In the genomic region with DNA sequence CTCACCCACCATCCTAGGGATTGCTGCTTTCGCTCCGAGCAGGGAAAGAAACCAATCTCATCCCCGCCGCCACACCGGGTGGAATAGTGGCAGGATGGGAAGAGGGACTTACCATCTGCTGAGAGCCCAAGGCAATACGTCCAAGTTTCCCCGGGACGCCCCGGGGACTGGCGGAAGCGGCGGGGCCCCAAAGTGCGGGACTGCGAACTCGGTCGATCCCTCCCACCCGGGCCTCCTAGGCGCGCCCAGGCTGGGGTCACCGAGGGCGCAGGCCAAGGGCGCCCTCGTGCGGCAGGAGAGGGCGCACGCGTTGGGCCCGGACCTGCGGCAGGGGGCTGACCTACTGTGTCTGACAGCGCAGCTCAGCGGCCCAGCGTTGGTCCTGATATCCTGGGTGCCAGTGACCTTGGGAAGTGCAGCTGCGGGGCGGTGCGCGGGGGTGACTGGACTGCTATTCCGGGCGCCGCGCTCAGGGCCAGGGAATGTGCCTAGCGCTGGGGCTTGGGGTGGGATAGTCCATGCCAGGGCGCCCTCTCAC, we compare ENCODE assay signal across 8 mouse cellular contexts. TPM values are rescaled to one million over a fixed set of nuclear protein-coding genes. Genes with fewer than 3 reads are reported as not detected.
DNase-seq lines count a peak whose midpoint lies in the region; ATAC-seq and TF ChIP-seq lines count a peak whose summit lies in the region.

A gene (minus strand): TSS at position 169 of the 538 bp plus-strand sequence.

- peak within 1 kb of the TSS; percentile 38 for H3K4me3 ChIP-seq in left cerebral cortex, adult 2 months
- peak within 1 kb of the TSS; percentile 46 for H3K4me3 ChIP-seq in lung, embryonic 16.5 days (ENCODE audit: low read length)

- H3K27ac ChIP-seq in left cerebral cortex, adult 2 months: 0 out of 2 replicates have a peak within 1 kb of the TSS, but pooled peaks have one; percentile 19
- no peak within 1 kb of the TSS for H3K27ac ChIP-seq in lung, embryonic 16.5 days (ENCODE audit: low read length)

- DNase-seq in left cerebral cortex, adult 2 months (ENCODE audit: extremely low spot score in 1 of 2, low spot score in 2 of 2): no peak
- no peak for DNase-seq in left cerebral cortex, postnatal 25 days (ENCODE audit: low spot score in 2 of 2)
- DNase-seq in cerebellum, postnatal 25 days: peak; percentile 54 to 69
- peak; percentile 78 for DNase-seq in gastrocnemius, postnatal 25 days
- DNase-seq in skeletal muscle tissue, adult 2 months (ENCODE audit: low read depth, low spot score): peak; percentile 82
- no peak for DNase-seq in layer of hippocampus, adult 9-11 months

- no peaks in the 10 kb centered on the region for H3K9me3 ChIP-seq in lung, embryonic 16.5 days (ENCODE audit: control insufficient read depth, low read length)

- peak; percentile 46 for ATAC-seq in inflammation-experienced regulatory T-cells, adult 6 months
- peak; percentile 42 for ATAC-seq in lung, embryonic 16.5 days (ENCODE audit: low read depth)

- peak within 1 kb of the TSS; percentile 55 for H3K9ac ChIP-seq in lung, embryonic 16.5 days (ENCODE audit: low read length)

- H3K4me2 ChIP-seq in lung, embryonic 16.5 days (ENCODE audit: low read depth, low read length): peak within 1 kb of the TSS; percentile 66

- peak; percentile 64 for TF ChIP-seq CTCF in left cerebral cortex, adult 2 months (IDR thresholded peaks at IDR 0.05)

- H3K36me3 ChIP-seq in lung, embryonic 16.5 days (ENCODE audit: control insufficient read depth, insufficient read depth, low read length): no peaks in the 10 kb centered on the region

- intact Hi-C loops in left cerebral cortex, adult 2 months (cut with DNase I): loop anchor here (2.0 kb wide), 1 partner anchor 56 kb away; a partner anchor contains a TSS
- intact Hi-C loops in left cerebral cortex, postnatal 25 days (cut with DNase I): loop anchor here (2.0 kb wide), 1 partner anchor 54 kb away; a partner anchor contains a TSS

- H3K27me3 ChIP-seq in lung, embryonic 16.5 days (ENCODE audit: control insufficient read depth, insufficient read depth, low read depth, low read length): peaks cover 64% of the 10 kb centered on the region

- peaks cover 39% of the 10 kb centered on the region for H3K4me1 ChIP-seq in lung, embryonic 16.5 days (replicated peaks; ENCODE audit: control insufficient read depth, insufficient read depth, low read length)

- WGBS in lung, embryonic 16.5 days: 1% methylated on average over 37 of the region's 42 CpGs

RNA-seq across cellular contexts. Expression of the gene that starts here (rescaled TPM):
- total RNA-seq in left cerebral cortex, adult 2 months (2021): 10 to 100 TPM in 1 of 2 experiments, 1 to 10 TPM in 1; 7.9 to 11.1 TPM
- total RNA-seq in left cerebral cortex, postnatal 25 days (2021): 1 to 10 TPM; 5.1 to 7.4 TPM
- 10 to 100 TPM; 38.8 to 70.8 TPM for total RNA-seq in gastrocnemius, postnatal 25 days (2021)
- not detected for polyA plus RNA-seq in inflammation-experienced regulatory T-cells, adult 6 months (2017; shearing (Covaris generic))
- polyA plus RNA-seq in lung, embryonic 16.5 days (2015; fragmentation: Nextera tagmentation; extraction: Ambion mirVana): 4.1 and 8.3 TPM in 2 replicates

Comparison
In these comparisons a context has a peak if more than half of its experiments do, and no peak if none do; other contexts are left out.
1. Peak in ATAC-seq in inflammation-experienced regulatory T-cells, adult 6 months; RNA of the gene not detected or under 1 TPM.
2. DNase-seq: peak in cerebellum, postnatal 25 days (2 of 2), gastrocnemius, postnatal 25 days (single experiment) and skeletal muscle tissue, adult 2 months (single experiment); none in left cerebral cortex, adult 2 months (0 of 2), left cerebral cortex, postnatal 25 days (0 of 2) and layer of hippocampus, adult 9-11 months (single experiment).